Mouse (Mus musculus) kidney, adult 2 months (tissue): ENCODE results near the gene Prss27. TPM values are rescaled to one million over a fixed set of nuclear protein-coding genes. Genes with fewer than 3 reads are reported as not detected.

Experiments
- DNase-seq: peaks from one replicate; pipeline ENCODE4 v3.0.0; 2021
- H3K27ac ChIP-seq: fragments of 200-500 bp; 2 replicates; pipeline ENCODE4 v1.5.1; 2012; ENCODE audit warnings: low read depth, low read length, control low read depth, inconsistent platforms; ENCODE audit not compliant: insufficient read depth
- H3K27me3 ChIP-seq: fragments of 200-500 bp; replicated peaks from 2 replicates; pipeline ENCODE4 v1.6.1; 2012; ENCODE audit warnings: mild to moderate bottlenecking, moderate library complexity, low read length, inconsistent platforms; ENCODE audit not compliant: control insufficient read depth, insufficient read depth
- H3K36me3 ChIP-seq: fragments of 200-500 bp; 2 replicates; pipeline ENCODE4 v1.6.1; 2012; ENCODE audit warnings: mild to moderate bottlenecking, moderate library complexity, low read length, inconsistent platforms; ENCODE audit not compliant: control insufficient read depth, insufficient read depth
- H3K4me1 ChIP-seq: fragments of 200-500 bp; 2 replicates; pipeline ENCODE4 v1.6.1; 2011; ENCODE audit warnings: low read length; ENCODE audit not compliant: control insufficient read depth, insufficient read depth
- H3K4me3 ChIP-seq: fragments of 200-500 bp; 2 replicates; pipeline ENCODE4 v1.5.1; 2011; ENCODE audit warnings: mild to moderate bottlenecking, low read depth, low read length, control low read depth; ENCODE audit not compliant: insufficient read depth
- CTCF ChIP-seq: fragments of 200-500 bp; conservative IDR thresholded peaks from 2 replicates; pipeline ENCODE4 v1.5.1; 2011; ENCODE audit warnings: low read depth, mild to moderate bottlenecking, control low read depth, low read length, moderate library complexity, mixed read lengths; ENCODE audit not compliant: insufficient read depth, insufficient read length
- POLR2A ChIP-seq: fragments of 200-500 bp; IDR thresholded peaks from one replicate; pipeline ENCODE4 v1.6.1; 2011; ENCODE audit warnings: low read depth, low read length, control low read depth
- WGBS: fragments of 180-500 bp; shearing (Covaris S2); methylation state at CpG from one replicate; pipeline ENCODE4 v1.1.7; 2018; 5-methylcytosine and 5-hydroxymethylcytosine counted together
- polyA plus RNA-seq: library from polyadenylated mRNA; depleted of rRNA; stranded (reverse); fragments of >200 nt; gene quantifications from 2 replicates; pipeline ENCODE4 v1.2.3, GENCODE M21; 2012

Gene Prss27
- polyA plus RNA-seq, 1 experiment: 0.16 TPM

DNA sequence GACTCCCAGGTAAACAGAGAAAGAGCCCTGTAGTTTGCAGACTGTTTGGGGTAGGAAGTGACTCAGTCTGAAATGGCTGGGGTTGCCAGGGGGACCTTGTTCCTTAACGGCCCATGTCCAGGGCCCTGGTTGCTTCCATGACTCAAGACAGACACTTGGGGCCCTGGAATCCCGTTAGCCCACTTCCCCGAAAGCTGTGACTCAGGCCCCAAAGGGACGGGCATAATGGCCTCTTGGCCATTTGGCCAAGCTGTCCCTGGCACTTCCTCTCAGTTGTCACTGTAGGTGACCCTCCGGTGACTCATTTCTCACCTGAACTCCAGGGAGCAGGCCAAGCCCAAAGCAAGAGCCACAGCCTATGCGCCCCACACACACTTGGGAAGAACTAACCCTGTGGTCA, 39.6 kb upstream of the Prss27 start:
- H3K27me3 ChIP-seq: no peaks in the 10 kb centered on the region
- no peak overlapping the region for H3K4me3 ChIP-seq
- DNase-seq: no peak
- 52% methylated on average over 6 of the region's 6 CpGs for WGBS
- H3K27ac ChIP-seq: no peak overlapping the region
- H3K36me3 ChIP-seq: no peaks in the 10 kb centered on the region
- no peaks in the 10 kb centered on the region for H3K4me1 ChIP-seq
- TF ChIP-seq CTCF (no peak), POLR2A (no peak)

DNA sequence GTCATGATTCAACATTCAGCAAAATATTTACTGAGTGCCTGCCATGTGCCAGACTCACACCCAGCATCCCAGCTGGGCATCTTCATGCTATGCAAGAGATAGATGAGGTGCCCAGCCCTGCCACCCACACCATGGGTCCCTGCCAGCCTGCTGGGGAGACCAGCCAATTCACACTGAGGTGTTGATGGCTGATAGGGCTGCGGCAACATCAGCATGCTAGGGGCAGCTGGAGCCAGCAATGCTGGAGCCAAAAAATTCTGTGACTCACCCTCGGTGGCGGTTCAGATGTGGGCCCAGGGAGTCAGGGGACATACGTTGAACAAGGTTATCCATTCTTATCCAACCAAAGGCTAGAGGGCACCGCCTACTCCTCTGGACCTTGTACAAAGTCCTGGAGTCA, 37.5 kb upstream of the Prss27 start:
- H3K27ac ChIP-seq: no peak overlapping the region
- WGBS: 35% methylated on average over 5 of the region's 5 CpGs
- H3K36me3 ChIP-seq: no peaks in the 10 kb centered on the region
- no peaks in the 10 kb centered on the region for H3K4me1 ChIP-seq
- H3K27me3 ChIP-seq: no peaks in the 10 kb centered on the region
- TF ChIP-seq CTCF (no peak), POLR2A (no peak)
- no peak for DNase-seq
- no peak overlapping the region for H3K4me3 ChIP-seq

DNA sequence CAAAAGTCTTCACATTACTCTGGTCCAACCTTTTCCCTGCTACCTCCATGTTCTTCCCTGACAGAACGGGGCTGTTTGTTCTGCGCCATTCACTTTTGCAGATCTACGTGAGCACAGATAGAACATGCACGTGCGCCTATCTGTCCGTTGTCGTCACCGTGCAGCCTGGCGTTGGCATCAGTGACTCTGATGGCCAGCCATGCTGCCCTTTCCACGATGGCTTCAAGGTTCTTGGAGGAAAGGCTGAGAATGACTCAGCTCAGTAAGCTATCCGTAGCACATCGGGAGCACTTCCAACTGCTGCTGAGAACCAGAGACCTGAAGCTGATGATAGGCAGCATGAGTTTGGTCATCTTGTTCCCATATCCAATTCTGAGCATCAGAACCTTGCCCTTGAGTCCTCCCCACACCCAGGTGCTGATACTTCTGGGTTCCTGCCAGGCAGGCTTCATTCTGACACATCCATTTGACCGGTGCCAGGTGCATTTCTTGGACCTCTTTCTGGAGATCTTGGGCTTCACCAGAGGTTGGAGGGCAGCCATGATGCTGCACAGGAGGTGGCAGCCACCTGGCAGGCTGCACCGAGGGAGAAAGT, 33.8 kb upstream of the Prss27 start:
- H3K4me3 ChIP-seq: no peak overlapping the region
- WGBS: 91% methylated on average over 14 of the region's 14 CpGs
- H3K27ac ChIP-seq: no peak overlapping the region
- no peaks in the 10 kb centered on the region for H3K27me3 ChIP-seq
- TF ChIP-seq CTCF: no peak
- H3K4me1 ChIP-seq: no peaks in the 10 kb centered on the region
- no peak for DNase-seq
- no peaks in the 10 kb centered on the region for H3K36me3 ChIP-seq

DNA sequence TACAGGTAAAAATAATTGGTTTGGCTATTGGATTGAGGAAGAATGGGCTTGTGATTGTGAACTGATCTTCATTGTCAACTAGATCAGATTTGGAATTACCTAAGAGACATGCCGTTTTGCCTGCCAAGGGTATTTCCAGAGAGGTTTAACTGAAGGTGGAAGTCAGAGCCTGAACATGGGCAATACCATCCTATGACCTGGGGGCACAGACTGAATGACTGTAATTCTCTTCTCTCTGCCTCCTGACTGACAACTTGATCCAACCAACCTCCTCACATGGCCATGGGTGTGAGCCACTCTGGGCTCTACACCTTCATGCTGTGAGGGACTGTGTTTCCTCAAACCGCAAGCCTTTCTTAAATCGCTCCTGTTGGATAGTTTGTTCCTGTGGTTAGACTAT, 32.9 kb upstream of the Prss27 start:
- H3K27me3 ChIP-seq: no peaks in the 10 kb centered on the region
- no peak for DNase-seq
- no peak overlapping the region for H3K4me3 ChIP-seq
- TF ChIP-seq CTCF (no peak), POLR2A (no peak)
- H3K36me3 ChIP-seq: no peaks in the 10 kb centered on the region
- H3K4me1 ChIP-seq: no peaks in the 10 kb centered on the region
- no peak overlapping the region for H3K27ac ChIP-seq
- 92% methylated on average over 3 of the region's 3 CpGs for WGBS

DNA sequence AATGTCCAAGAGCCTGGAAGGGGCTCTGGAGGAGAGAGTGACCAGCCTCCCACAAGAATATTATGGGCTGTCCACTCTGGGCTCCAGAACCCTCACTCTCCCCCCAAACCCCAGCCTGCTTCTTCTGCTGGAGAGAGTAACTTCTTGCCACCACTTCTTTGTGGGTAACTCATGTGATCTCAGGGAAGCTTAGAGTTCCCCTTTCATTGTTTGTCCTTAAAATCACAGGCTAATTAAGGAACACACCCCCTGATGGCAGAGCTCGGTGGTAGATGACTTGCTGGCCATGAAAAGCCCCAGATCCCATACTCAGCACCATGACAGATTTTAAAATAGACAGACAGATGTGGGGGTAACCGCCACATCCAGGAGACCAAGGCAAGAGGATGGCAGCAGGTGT, 31.0 kb upstream of the Prss27 start:
- no peaks in the 10 kb centered on the region for H3K36me3 ChIP-seq
- no peak for DNase-seq

DNA sequence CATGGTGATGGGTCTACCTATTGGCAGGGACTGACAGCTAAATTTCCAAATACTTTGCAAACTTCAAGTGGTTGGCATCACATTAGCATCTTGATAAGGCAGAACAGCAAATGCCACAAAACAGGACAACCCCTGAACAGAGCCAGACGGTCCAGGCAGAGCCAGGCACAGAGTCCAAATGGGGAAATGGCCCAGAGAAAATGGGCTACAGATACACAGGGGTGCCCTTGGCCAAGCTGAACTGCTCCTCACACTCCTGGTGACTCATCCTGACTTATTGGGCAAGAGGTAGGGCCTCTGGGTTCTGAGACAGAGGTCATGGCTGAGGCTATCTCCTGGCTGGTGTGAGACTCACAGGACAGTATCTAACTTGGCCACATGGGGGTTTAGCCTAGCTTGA, 30.6 kb upstream of the Prss27 start:
- no peak for DNase-seq
- Histone ChIP-seq H3K27ac (no peak overlapping the region), H3K4me1 (no peaks in the 10 kb centered on the region), H3K36me3 (no peaks in the 10 kb centered on the region), H3K27me3 (no peaks in the 10 kb centered on the region), H3K4me3 (no peak overlapping the region)
- WGBS: 70% methylated on average over 1 of the region's 1 CpGs
- TF ChIP-seq CTCF (no peak), POLR2A (no peak)

More for the DNA sequence above, 31.0 kb upstream of the Prss27 start:
- no peak overlapping the region for H3K4me3 ChIP-seq
- WGBS: 51% methylated on average over 2 of the region's 2 CpGs
- no peak for TF ChIP-seq CTCF
- no peak for TF ChIP-seq POLR2A
- H3K27me3 ChIP-seq: no peaks in the 10 kb centered on the region
- no peaks in the 10 kb centered on the region for H3K4me1 ChIP-seq
- no peak overlapping the region for H3K27ac ChIP-seq

DNA sequence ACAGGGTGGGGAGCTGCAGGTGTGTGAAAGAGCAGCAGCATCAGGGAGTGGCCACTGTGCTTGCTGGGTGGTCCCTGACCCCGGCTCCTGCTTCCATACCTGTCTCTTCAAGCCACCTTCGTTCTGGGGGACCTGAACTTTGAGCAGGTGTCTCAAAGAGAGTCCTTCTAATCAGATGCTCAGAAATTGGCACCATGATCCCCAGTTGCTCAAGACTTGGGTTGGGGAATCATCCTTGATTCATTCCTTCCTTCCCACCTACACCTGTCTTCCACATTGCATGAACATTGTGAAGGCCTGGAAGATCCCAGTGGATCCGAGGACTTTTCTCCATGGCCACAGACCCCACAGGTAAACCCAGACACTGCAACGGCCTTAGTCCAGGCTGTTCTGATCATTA, 29.8 kb upstream of the Prss27 start:
- TF ChIP-seq CTCF (no peak), POLR2A (no peak)
- Histone ChIP-seq H3K27me3 (no peaks in the 10 kb centered on the region), H3K4me3 (no peak overlapping the region), H3K4me1 (no peaks in the 10 kb centered on the region), H3K27ac (no peak overlapping the region), H3K36me3 (no peaks in the 10 kb centered on the region)
- no peak for DNase-seq
- 70% methylated on average over 4 of the region's 4 CpGs for WGBS
